Mouse (Mus musculus) CD4-positive, CD25-positive, alpha-beta regulatory T cell, adult 4 months (primary cell): Measurements from ENCODE around the gene Rps15. TPM values are rescaled to one million over a fixed set of nuclear protein-coding genes. Genes with fewer than 3 reads are reported as not detected.

ENCODE experiments used
- ATAC-seq: one replicate; pipeline ENCODE4 v1.8.0; 2017
- polyA plus RNA-seq, 2 experiments: library from polyadenylated mRNA; unstranded; fragments of 100-300 nt; shearing (Covaris generic); gene quantifications; one replicate each; pipeline ENCODE4 v1.2.1; 2017

The Rps15 gene
- polyA plus RNA-seq, 2 experiments from 2014 or later = 1,622 to 1,794 TPM

GRCm38 (mm10) chr10:80293325-80293724 lies 1.1 kb downstream of the Rps15 start:
- no peak for ATAC-seq

- no peak for ATAC-seq
Measured at GRCm38 (mm10) chr10:80294311-80294710, 2.1 kb downstream of the Rps15 start.

GRCm38 (mm10) chr10:80294788-80295303 lies 2.6 kb downstream of the Rps15 start:
- no peak for ATAC-seq

GRCm38 (mm10) chr10:80295618-80296425 lies 3.6 kb downstream of the Rps15 start, which contains the start of gene Apc2:
TSS of gene Apc2 (plus strand) at chr10:80295977.
- peak; percentile 29 for ATAC-seq

- ATAC-seq = no peak
Measured at GRCm38 (mm10) chr10:80296824-80297223, 4.6 kb downstream of the Rps15 start.

GRCm38 (mm10) chr10:80297526-80298133 lies 5.4 kb downstream of the Rps15 start:
- ATAC-seq = no peak

GRCm38 (mm10) chr10:80298571-80299281 lies 6.5 kb downstream of the Rps15 start:
- no peak for ATAC-seq

- no peak for ATAC-seq
Measured at GRCm38 (mm10) chr10:80299301-80299700, 7.0 kb downstream of the Rps15 start.

GRCm38 (mm10) chr10:80299824-80300223 lies 7.6 kb downstream of the Rps15 start:
- ATAC-seq = no peak

GRCm38 (mm10) chr10:80300672-80301181 lies 8.5 kb downstream of the Rps15 start:
- no peak for ATAC-seq

GRCm38 (mm10) chr10:80301256-80302081 lies 9.2 kb downstream of the Rps15 start:
- no peak for ATAC-seq

- ATAC-seq = no peak
Measured at GRCm38 (mm10) chr10:80302082-80302355, 9.8 kb downstream of the Rps15 start.

- no peak for ATAC-seq
Measured at GRCm38 (mm10) chr10:80302471-80302881, 10.2 kb downstream of the Rps15 start.

GRCm38 (mm10) chr10:80304458-80304857 lies 12.2 kb downstream of the Rps15 start:
- ATAC-seq = no peak

- ATAC-seq = peak; percentile 64
Measured at GRCm38 (mm10) chr10:80304862-80305261, 12.6 kb downstream of the Rps15 start.

- no peak for ATAC-seq
Measured at GRCm38 (mm10) chr10:80311560-80311959, 19.3 kb downstream of the Rps15 start.

GRCm38 (mm10) chr10:80312586-80313504 lies 20.6 kb downstream of the Rps15 start:
- no peak for ATAC-seq

- ATAC-seq = no peak
Measured at GRCm38 (mm10) chr10:80313627-80314201, 21.5 kb downstream of the Rps15 start.

- no peak for ATAC-seq
Measured at GRCm38 (mm10) chr10:80314494-80315001, 22.3 kb downstream of the Rps15 start.

- no peak for ATAC-seq
Measured at GRCm38 (mm10) chr10:80315315-80315714, 23.1 kb downstream of the Rps15 start.
